Mouse (Mus musculus): ENCODE measurements at regions not wholly inside any gene's neighbourhood (a gene's known extent, or its start where the extent isn't known, plus 50 kb on each side); places are given as distances from the start of the nearest gene placed in this dataset.
A peak's percentile ranks its signal among the peaks of the same experiment; 100 is the strongest.

DNA sequence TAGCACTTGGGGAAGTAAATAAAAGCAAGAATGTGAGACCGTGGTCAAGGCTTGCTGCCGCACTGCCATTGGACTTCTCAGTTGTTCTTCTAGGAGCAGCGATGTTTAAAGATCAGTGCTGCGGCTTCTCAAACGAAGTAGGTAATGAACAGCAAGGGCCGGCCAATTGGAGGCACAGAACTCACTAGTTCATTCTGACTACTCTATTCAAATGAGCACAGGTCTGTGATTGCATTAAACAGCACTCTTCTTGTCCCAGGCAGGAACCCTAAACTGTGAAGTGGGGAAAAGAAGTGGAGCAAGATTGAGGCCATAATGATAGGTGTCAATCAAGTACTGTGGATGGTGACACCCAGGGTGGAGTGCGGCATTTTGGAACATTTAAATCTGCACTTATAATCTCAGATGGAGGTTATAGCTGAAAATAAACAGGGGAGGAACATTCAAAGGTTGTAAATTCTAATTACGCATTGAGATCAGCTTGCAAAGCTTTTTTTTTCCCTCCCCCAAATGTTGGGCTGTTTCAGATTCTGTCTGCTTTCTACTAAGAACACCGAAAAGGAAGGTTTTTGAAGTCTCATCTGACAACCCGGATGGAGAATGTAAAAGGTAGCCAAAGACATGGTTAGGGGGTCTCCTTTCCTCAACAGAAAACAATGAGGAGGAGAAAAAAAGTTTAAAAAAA is 438.5 kb upstream of the Pou3f3 start:
- Histone ChIP-seq H3K9ac (replicated peaks; ENCODE audit: low read length) (no peak overlapping the region), H3K36me3 (ENCODE audit: insufficient read depth, low read length) (no peaks in the 10 kb centered on the region), H3K4me3 (ENCODE audit: low read length) (no peak overlapping the region), H3K27ac (no peak overlapping the region), H3K4me2 (ENCODE audit: low read depth, low read length) (no peak overlapping the region), H3K27me3 (ENCODE audit: insufficient read depth, low read length) (no peaks in the 10 kb centered on the region), H3K9me3 (ENCODE audit: low read length) (no peaks in the 10 kb centered on the region), H3K4me1 (ENCODE audit: insufficient read depth, low read length) (peaks cover 3% of the 10 kb centered on the region; the same call in 1 of the 2 replicates)
- DNase-seq (ENCODE audit: low spot score) (no peak), ATAC-seq (no peak)
- TF ChIP-seq CTCF (IDR thresholded peaks at IDR 0.05; ENCODE audit: low read depth), result no peak
- 74% methylated on average over 10 of the region's 10 CpGs for WGBS

DNA sequence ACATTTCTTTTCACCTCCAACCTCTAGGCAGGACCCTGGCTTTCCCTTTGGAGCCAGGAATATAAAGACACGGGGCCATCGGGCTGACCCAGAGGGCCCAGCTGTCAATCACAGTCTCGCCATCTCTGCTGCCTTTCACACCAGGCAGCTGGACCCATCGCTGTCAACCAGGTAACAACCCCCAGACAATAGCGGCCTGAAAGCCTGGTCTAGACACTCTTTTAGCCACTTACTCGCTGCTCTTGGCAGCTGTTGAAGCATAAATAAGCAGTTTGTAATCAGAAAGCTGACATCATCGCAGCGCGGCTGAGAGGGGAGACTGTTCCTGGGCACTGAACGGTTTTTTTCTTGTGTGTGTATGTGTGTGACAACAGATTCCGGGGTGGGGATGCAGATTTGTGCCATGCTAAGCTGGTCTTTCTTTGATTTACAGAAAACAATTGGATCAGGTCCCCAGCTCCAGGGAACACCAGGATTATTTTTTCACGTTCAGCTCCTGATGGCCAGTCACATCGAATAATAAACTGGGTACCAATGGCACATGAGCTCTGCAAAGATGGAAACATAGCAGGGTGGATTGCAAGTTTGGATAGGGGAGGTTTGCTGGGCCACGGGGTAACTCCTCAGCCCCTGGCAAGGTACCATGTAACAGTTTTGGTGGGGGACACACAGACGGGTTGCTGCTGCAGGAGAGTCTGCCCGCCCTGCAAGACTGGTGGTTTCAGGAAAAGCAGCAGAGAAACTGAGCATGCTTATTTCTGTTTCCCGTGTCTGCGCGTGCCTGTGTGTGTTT is 437.6 kb upstream of the Pou3f3 start:
- H3K36me3 ChIP-seq (ENCODE audit: insufficient read depth, low read length), result no peaks in the 10 kb centered on the region
- peak; percentile 69 for ATAC-seq
- no peak overlapping the region for H3K27ac ChIP-seq
- peak overlapping the region; percentile 49 for H3K4me2 ChIP-seq (ENCODE audit: low read depth, low read length)
- WGBS, result 16% methylated on average over 19 of the region's 19 CpGs
- peak overlapping the region; percentile 21; the same call in 1 of the 2 replicates for H3K4me3 ChIP-seq (ENCODE audit: low read length)
- H3K9me3 ChIP-seq (ENCODE audit: low read length), result no peaks in the 10 kb centered on the region
- TF ChIP-seq CTCF (IDR thresholded peaks at IDR 0.05; ENCODE audit: low read depth), result no peak
- H3K9ac ChIP-seq (replicated peaks; ENCODE audit: low read length), result 0 out of 2 replicates have a peak overlapping the region, but pooled peaks have one; percentile 28
- H3K4me1 ChIP-seq (ENCODE audit: insufficient read depth, low read length), result peaks cover 3% of the 10 kb centered on the region; the same call in 1 of the 2 replicates
- peak; percentile 61 for DNase-seq (ENCODE audit: low spot score)
- H3K27me3 ChIP-seq (ENCODE audit: insufficient read depth, low read length), result no peaks in the 10 kb centered on the region

DNA sequence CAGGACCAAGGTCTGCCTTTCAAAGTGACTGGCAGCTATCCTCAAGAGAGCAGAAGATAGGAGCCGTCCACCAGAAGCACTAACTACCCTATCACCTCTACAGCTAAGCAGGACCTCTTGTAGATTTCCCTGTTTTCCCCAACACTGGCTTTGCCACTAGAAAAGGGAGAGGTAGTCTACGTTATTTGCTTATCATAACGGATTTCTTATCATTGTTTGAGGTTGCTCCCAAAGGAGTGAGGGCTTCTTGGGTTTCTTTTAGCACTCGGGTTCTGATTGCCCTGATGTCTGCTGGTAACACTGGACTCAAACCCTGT is 437.0 kb upstream of the Pou3f3 start:
- H3K4me2 ChIP-seq (ENCODE audit: low read depth, low read length), result no peak overlapping the region; the same call in 1 of the 2 replicates
- DNase-seq (ENCODE audit: low spot score) (no peak), ATAC-seq (no peak)
- H3K9ac ChIP-seq (replicated peaks; ENCODE audit: low read length), result no peak overlapping the region
- no peaks in the 10 kb centered on the region for H3K9me3 ChIP-seq (ENCODE audit: low read length)
- no peak for TF ChIP-seq CTCF (IDR thresholded peaks at IDR 0.05; ENCODE audit: low read depth)
- no peaks in the 10 kb centered on the region for H3K27me3 ChIP-seq (ENCODE audit: insufficient read depth, low read length)
- peaks cover 3% of the 10 kb centered on the region; the same call in 1 of the 2 replicates for H3K4me1 ChIP-seq (ENCODE audit: insufficient read depth, low read length)
- no peak overlapping the region for H3K4me3 ChIP-seq (ENCODE audit: low read length)
- WGBS, result 39% methylated on average over 4 of the region's 4 CpGs
- H3K27ac ChIP-seq, result no peak overlapping the region
- H3K36me3 ChIP-seq (ENCODE audit: insufficient read depth, low read length), result no peaks in the 10 kb centered on the region

DNA sequence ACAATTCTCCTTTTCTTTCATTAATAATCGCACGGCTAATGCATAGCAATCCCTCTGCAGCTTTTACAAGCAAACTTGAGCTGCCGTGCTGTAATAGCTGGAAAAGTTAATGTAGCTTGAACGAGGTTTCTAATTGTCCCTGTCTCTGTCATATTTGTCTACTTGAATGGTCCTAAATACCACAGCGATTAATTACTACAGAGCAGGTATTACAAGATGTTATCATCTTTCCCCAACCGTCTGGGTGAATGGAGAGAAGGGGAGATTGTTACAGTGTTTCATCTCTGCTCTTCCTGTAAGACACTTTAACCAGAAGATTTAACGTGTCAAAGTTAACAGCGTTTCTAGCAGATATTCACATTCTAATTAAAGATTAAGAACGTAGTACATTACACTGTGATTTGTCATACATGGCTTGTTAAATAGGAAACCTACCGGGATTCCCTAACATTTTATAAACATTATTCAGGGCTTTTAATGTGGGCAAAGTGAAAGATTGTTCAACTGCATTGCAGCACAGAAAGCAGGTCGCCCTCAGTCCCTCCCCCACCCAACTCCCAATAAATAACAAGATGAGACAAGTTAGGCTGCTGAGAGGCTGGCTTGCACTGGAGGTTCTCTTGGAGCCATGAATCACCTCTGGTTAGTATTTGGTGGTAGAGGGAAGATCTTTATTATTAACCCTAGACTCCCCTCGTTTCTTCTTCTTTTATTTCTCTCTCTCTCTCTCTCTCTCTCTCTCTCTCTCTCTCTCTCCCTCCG is 436.2 kb upstream of the Pou3f3 start:
- Histone ChIP-seq H3K36me3 (ENCODE audit: insufficient read depth, low read length) (no peaks in the 10 kb centered on the region), H3K4me2 (ENCODE audit: low read depth, low read length) (peak overlapping the region; percentile 35), H3K9me3 (ENCODE audit: low read length) (no peaks in the 10 kb centered on the region), H3K27me3 (ENCODE audit: insufficient read depth, low read length) (no peaks in the 10 kb centered on the region), H3K27ac (0 out of 2 replicates have a peak overlapping the region, but pooled peaks have one; percentile 11), H3K9ac (replicated peaks; ENCODE audit: low read length) (no peak overlapping the region), H3K4me1 (ENCODE audit: insufficient read depth, low read length) (peaks cover 3% of the 10 kb centered on the region; the same call in 1 of the 2 replicates), H3K4me3 (ENCODE audit: low read length) (no peak overlapping the region)
- 31% methylated on average over 13 of the region's 13 CpGs for WGBS
- ATAC-seq, result peak; percentile 57; the same call in 1 of the 2 replicates
- no peak for TF ChIP-seq CTCF (IDR thresholded peaks at IDR 0.05; ENCODE audit: low read depth)
- peak; percentile 39 for DNase-seq (ENCODE audit: low spot score)

DNA sequence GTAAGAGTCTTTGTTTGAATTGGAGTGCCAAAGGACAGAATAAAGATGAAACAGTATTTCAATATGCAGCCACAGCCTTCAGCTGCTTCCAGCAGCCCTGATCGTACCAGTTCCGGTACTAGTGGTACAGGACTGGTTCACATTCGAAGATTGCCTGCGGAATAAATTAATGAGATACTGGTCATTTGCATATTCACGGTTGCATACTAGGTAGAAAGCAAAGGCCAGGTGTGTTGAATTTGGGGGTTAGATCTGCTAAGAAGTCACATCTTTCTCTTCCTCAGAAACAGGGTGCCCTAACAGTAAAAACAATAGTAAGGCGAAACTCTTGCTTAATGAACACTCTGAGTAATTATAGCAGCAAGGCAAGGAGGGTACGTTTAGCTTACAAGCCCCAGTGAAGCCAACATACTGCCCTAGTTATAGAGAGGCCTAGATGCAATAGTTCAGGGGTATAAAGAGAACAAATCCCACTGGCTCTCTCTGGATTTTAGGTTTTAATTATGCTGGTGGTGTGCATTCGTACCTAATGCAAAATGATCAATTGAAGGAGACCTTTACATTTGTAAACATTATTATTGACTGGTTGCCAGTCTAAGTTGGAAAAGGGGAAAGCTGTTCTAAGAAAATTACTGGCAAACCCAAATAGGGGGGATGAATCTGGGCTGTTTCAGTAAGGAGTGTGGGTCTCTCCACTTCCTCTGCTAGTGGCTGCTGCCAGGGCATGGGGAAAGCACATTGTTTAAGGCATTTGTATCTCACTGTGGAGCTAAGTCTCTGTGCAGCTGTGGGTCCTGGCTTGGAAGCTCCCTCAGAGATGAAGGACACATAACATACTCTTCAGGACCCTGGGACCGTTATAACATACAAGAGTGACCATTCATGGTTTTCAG is 435.3 kb upstream of the Pou3f3 start:
- Histone ChIP-seq H3K27me3 (ENCODE audit: insufficient read depth, low read length) (no peaks in the 10 kb centered on the region), H3K4me3 (ENCODE audit: low read length) (no peak overlapping the region), H3K4me1 (ENCODE audit: insufficient read depth, low read length) (peaks cover 3% of the 10 kb centered on the region; the same call in 1 of the 2 replicates), H3K4me2 (ENCODE audit: low read depth, low read length) (peak overlapping the region; percentile 35), H3K9me3 (ENCODE audit: low read length) (no peaks in the 10 kb centered on the region), H3K27ac (peak overlapping the region; percentile 11; the same call in 1 of the 2 replicates), H3K9ac (replicated peaks; ENCODE audit: low read length) (no peak overlapping the region), H3K36me3 (ENCODE audit: insufficient read depth, low read length) (no peaks in the 10 kb centered on the region)
- TF ChIP-seq CTCF (IDR thresholded peaks at IDR 0.05; ENCODE audit: low read depth), result no peak
- WGBS, result 40% methylated on average over 9 of the region's 9 CpGs
- ATAC-seq (no peak), DNase-seq (ENCODE audit: low spot score) (no peak)

DNA sequence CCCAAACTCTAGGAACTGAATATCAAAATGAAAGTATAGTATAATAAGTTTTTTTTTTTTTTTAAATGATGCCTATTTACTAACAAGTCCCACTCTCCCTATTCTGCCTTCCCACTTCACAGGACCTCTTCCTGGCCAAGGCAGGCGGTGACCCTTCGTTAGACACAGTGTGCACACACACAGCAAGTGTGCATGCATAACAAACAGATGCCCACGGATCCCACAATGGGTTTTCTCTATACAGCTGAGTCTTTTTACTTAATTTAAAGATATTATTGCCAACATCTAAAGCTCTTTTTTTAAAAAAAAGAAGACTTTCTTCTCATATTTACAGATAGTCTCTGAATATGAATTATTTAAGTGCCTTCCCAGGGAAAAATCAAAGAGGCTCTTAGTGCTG is 434.5 kb upstream of the Pou3f3 start:
- no peak overlapping the region for H3K9ac ChIP-seq (replicated peaks; ENCODE audit: low read length)
- no peak overlapping the region for H3K4me3 ChIP-seq (ENCODE audit: low read length)
- TF ChIP-seq CTCF (IDR thresholded peaks at IDR 0.05; ENCODE audit: low read depth), result no peak
- WGBS, result 31% methylated on average over 3 of the region's 3 CpGs
- no peaks in the 10 kb centered on the region for H3K36me3 ChIP-seq (ENCODE audit: insufficient read depth, low read length)
- no peak for ATAC-seq
- peaks cover 3% of the 10 kb centered on the region; the same call in 1 of the 2 replicates for H3K4me1 ChIP-seq (ENCODE audit: insufficient read depth, low read length)
- DNase-seq (ENCODE audit: low spot score), result no peak
- H3K9me3 ChIP-seq (ENCODE audit: low read length), result no peaks in the 10 kb centered on the region
- H3K27me3 ChIP-seq (ENCODE audit: insufficient read depth, low read length), result no peaks in the 10 kb centered on the region
- H3K4me2 ChIP-seq (ENCODE audit: low read depth, low read length), result no peak overlapping the region
- no peak overlapping the region for H3K27ac ChIP-seq
